Mouse (Mus musculus): ENCODE results near the gene Samd5. TPM values are rescaled to one million over a fixed set of nuclear protein-coding genes. Genes with fewer than 3 reads are reported as not detected.

The Samd5 gene
- polyA plus RNA-seq, 2 experiments: 7.4 to 11.1 TPM

- DNase-seq (ENCODE audit: low spot score) (no peak), ATAC-seq (ENCODE audit: low FRiP score, low read depth) (no peak)
- H3K4me2 ChIP-seq (replicated peaks; ENCODE audit: low read depth, low read length, severe bottlenecking): no peak overlapping the region
- WGBS: 69% methylated on average over 5 of the region's 5 CpGs
- H3K27ac ChIP-seq (replicated peaks; ENCODE audit: low read depth, low read length): no peak overlapping the region
- no peaks in the 10 kb centered on the region for H3K36me3 ChIP-seq (ENCODE audit: control insufficient read depth, insufficient read depth, low read length)
- H3K4me3 ChIP-seq (replicated peaks; ENCODE audit: low read length): no peak overlapping the region
- H3K4me1 ChIP-seq (ENCODE audit: control insufficient read depth, insufficient read depth, low read length): no peaks in the 10 kb centered on the region
- no peak overlapping the region for H3K9ac ChIP-seq (ENCODE audit: low read depth, low read length, severe bottlenecking)
- no peak for TF ChIP-seq POLR2A (IDR thresholded peaks at IDR 0.05; ENCODE audit: borderline replicate concordance, extremely low read depth, insufficient read depth, insufficient read length)
- H3K9me3 ChIP-seq (ENCODE audit: control insufficient read depth, low read length): no peaks in the 10 kb centered on the region
- no peaks in the 10 kb centered on the region for H3K27me3 ChIP-seq (ENCODE audit: control insufficient read depth, insufficient read depth, low read length)
Observed at GRCm38 (mm10) chr10:9602845-9603244, 72.2 kb downstream of the Samd5 start.

GRCm38 (mm10) chr10:9602389-9602788 is 72.6 kb downstream of the Samd5 start:
- Histone ChIP-seq H3K9ac (ENCODE audit: low read depth, low read length, severe bottlenecking) (no peak overlapping the region), H3K4me1 (ENCODE audit: control insufficient read depth, insufficient read depth, low read length) (no peaks in the 10 kb centered on the region), H3K27ac (replicated peaks; ENCODE audit: low read depth, low read length) (no peak overlapping the region), H3K4me3 (replicated peaks; ENCODE audit: low read length) (no peak overlapping the region), H3K9me3 (ENCODE audit: control insufficient read depth, low read length) (no peaks in the 10 kb centered on the region), H3K4me2 (replicated peaks; ENCODE audit: low read depth, low read length, severe bottlenecking) (no peak overlapping the region), H3K27me3 (ENCODE audit: control insufficient read depth, insufficient read depth, low read length) (no peaks in the 10 kb centered on the region), H3K36me3 (ENCODE audit: control insufficient read depth, insufficient read depth, low read length) (no peaks in the 10 kb centered on the region)
- DNase-seq (ENCODE audit: low spot score) (no peak), ATAC-seq (ENCODE audit: low FRiP score, low read depth) (no peak)
- WGBS: 91% methylated on average over 4 of the region's 4 CpGs
- no peak for TF ChIP-seq POLR2A (IDR thresholded peaks at IDR 0.05; ENCODE audit: borderline replicate concordance, extremely low read depth, insufficient read depth, insufficient read length)

GRCm38 (mm10) chr10:9596228-9596627 is 78.8 kb downstream of the Samd5 start:
- Histone ChIP-seq H3K36me3 (ENCODE audit: control insufficient read depth, insufficient read depth, low read length) (no peaks in the 10 kb centered on the region), H3K27ac (replicated peaks; ENCODE audit: low read depth, low read length) (no peak overlapping the region), H3K4me3 (replicated peaks; ENCODE audit: low read length) (no peak overlapping the region), H3K9me3 (ENCODE audit: control insufficient read depth, low read length) (no peaks in the 10 kb centered on the region), H3K4me2 (replicated peaks; ENCODE audit: low read depth, low read length, severe bottlenecking) (no peak overlapping the region), H3K27me3 (ENCODE audit: control insufficient read depth, insufficient read depth, low read length) (no peaks in the 10 kb centered on the region), H3K9ac (ENCODE audit: low read depth, low read length, severe bottlenecking) (no peak overlapping the region), H3K4me1 (ENCODE audit: control insufficient read depth, insufficient read depth, low read length) (no peaks in the 10 kb centered on the region)
- TF ChIP-seq POLR2A (IDR thresholded peaks at IDR 0.05; ENCODE audit: borderline replicate concordance, extremely low read depth, insufficient read depth, insufficient read length): no peak
- no peak for DNase-seq (ENCODE audit: low spot score)
- WGBS: 90% methylated on average over 5 of the region's 5 CpGs
- no peak for ATAC-seq (ENCODE audit: low FRiP score, low read depth)

- no peak for DNase-seq (ENCODE audit: low spot score)
- Histone ChIP-seq H3K27me3 (ENCODE audit: control insufficient read depth, insufficient read depth, low read length) (no peaks in the 10 kb centered on the region), H3K27ac (replicated peaks; ENCODE audit: low read depth, low read length) (no peak overlapping the region), H3K9me3 (ENCODE audit: control insufficient read depth, low read length) (no peaks in the 10 kb centered on the region), H3K4me1 (ENCODE audit: control insufficient read depth, insufficient read depth, low read length) (no peaks in the 10 kb centered on the region), H3K4me3 (replicated peaks; ENCODE audit: low read length) (no peak overlapping the region), H3K9ac (ENCODE audit: low read depth, low read length, severe bottlenecking) (no peak overlapping the region), H3K4me2 (replicated peaks; ENCODE audit: low read depth, low read length, severe bottlenecking) (no peak overlapping the region), H3K36me3 (ENCODE audit: control insufficient read depth, insufficient read depth, low read length) (no peaks in the 10 kb centered on the region)
- TF ChIP-seq POLR2A (IDR thresholded peaks at IDR 0.05; ENCODE audit: borderline replicate concordance, extremely low read depth, insufficient read depth, insufficient read length): no peak
- WGBS: 88% methylated on average over 4 of the region's 4 CpGs
- no peak for ATAC-seq (ENCODE audit: low FRiP score, low read depth)
Observed at GRCm38 (mm10) chr10:9594666-9595065, 80.3 kb downstream of the Samd5 start.

- no peak for DNase-seq (ENCODE audit: low spot score)
- TF ChIP-seq POLR2A (IDR thresholded peaks at IDR 0.05; ENCODE audit: borderline replicate concordance, extremely low read depth, insufficient read depth, insufficient read length): no peak
- H3K27ac ChIP-seq (replicated peaks; ENCODE audit: low read depth, low read length): no peak overlapping the region
- H3K4me2 ChIP-seq (replicated peaks; ENCODE audit: low read depth, low read length, severe bottlenecking): no peak overlapping the region
- ATAC-seq (ENCODE audit: low FRiP score, low read depth): no peak
- H3K36me3 ChIP-seq (ENCODE audit: control insufficient read depth, insufficient read depth, low read length): no peaks in the 10 kb centered on the region
- H3K4me1 ChIP-seq (ENCODE audit: control insufficient read depth, insufficient read depth, low read length): no peaks in the 10 kb centered on the region; the same call in 1 of the 2 replicates
- H3K27me3 ChIP-seq (ENCODE audit: control insufficient read depth, insufficient read depth, low read length): no peaks in the 10 kb centered on the region
- no peak overlapping the region for H3K4me3 ChIP-seq (replicated peaks; ENCODE audit: low read length)
- no peaks in the 10 kb centered on the region for H3K9me3 ChIP-seq (ENCODE audit: control insufficient read depth, low read length)
- WGBS: 87% methylated on average over 2 of the region's 2 CpGs
- H3K9ac ChIP-seq (ENCODE audit: low read depth, low read length, severe bottlenecking): no peak overlapping the region
Observed at GRCm38 (mm10) chr10:9590606-9591005, 84.4 kb downstream of the Samd5 start.

GRCm38 (mm10) chr10:9586328-9586727 is 88.7 kb downstream of the Samd5 start:
- 62% methylated on average over 5 of the region's 5 CpGs for WGBS
- Histone ChIP-seq H3K27me3 (ENCODE audit: control insufficient read depth, insufficient read depth, low read length) (no peaks in the 10 kb centered on the region), H3K27ac (replicated peaks; ENCODE audit: low read depth, low read length) (peak overlapping the region; percentile 7; the same call in 1 of the 2 replicates), H3K9me3 (ENCODE audit: control insufficient read depth, low read length) (no peaks in the 10 kb centered on the region), H3K36me3 (ENCODE audit: control insufficient read depth, insufficient read depth, low read length) (no peaks in the 10 kb centered on the region), H3K9ac (ENCODE audit: low read depth, low read length, severe bottlenecking) (no peak overlapping the region), H3K4me2 (replicated peaks; ENCODE audit: low read depth, low read length, severe bottlenecking) (no peak overlapping the region), H3K4me3 (replicated peaks; ENCODE audit: low read length) (no peak overlapping the region), H3K4me1 (ENCODE audit: control insufficient read depth, insufficient read depth, low read length) (no peaks in the 10 kb centered on the region; the same call in 1 of the 2 replicates)
- TF ChIP-seq POLR2A (IDR thresholded peaks at IDR 0.05; ENCODE audit: borderline replicate concordance, extremely low read depth, insufficient read depth, insufficient read length): no peak
- DNase-seq (ENCODE audit: low spot score) (peak; percentile 52), ATAC-seq (ENCODE audit: low FRiP score, low read depth) (peak; percentile 41)

Data from limb, embryonic 14.5 days (tissue).